Mouse (Mus musculus) megakaryocyte, adult 5-6 weeks (primary cell): Measurements from ENCODE around the gene Fam19a1. TPM values are rescaled to one million over a fixed set of nuclear protein-coding genes. Genes with fewer than 3 reads are reported as not detected.

ENCODE experiments used
- ATAC-seq: 2 replicates; pipeline ENCODE4 v1.8.0; 2016; ENCODE audit warnings: mild to moderate bottlenecking, inconsistent platforms; ENCODE audit not compliant: poor library complexity, severe bottlenecking
- total RNA-seq, 2 experiments: library from RNA; stranded (forward) in 1 of 2; stranded (reverse) in 1 of 2; fragments of 153-499, 151-499 nt in 1 of 2; fragments of 221-1000, 200-1000 nt in 1 of 2; gene quantifications; 2 replicates each; pipeline versions ENCODE4 v1.2.3 to v1.2.4; 2015 to 2017

Gene Fam19a1
- total RNA-seq, 2 experiments from 2014 or later: not detected

DNA sequence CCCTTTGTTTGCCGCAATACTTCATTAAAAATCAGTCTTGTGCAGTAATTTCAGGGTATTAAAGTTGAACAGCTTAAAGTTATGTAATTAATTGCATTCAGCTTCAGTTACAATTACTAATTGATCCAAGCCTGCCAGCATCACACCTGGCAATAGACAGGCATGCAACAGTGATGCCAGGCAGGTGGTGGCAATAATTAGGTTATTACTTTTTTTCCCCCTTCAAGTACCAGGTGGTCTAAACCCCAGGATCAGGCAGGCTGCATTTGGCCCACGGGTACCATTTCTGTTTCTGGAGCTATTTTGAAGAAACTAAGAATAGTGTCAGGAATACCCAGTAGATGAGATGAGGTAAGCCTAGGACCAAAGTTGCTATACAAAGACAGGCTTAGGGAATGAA lies 141.9 kb downstream of the Fam19a1 start:
- no peak for ATAC-seq

DNA sequence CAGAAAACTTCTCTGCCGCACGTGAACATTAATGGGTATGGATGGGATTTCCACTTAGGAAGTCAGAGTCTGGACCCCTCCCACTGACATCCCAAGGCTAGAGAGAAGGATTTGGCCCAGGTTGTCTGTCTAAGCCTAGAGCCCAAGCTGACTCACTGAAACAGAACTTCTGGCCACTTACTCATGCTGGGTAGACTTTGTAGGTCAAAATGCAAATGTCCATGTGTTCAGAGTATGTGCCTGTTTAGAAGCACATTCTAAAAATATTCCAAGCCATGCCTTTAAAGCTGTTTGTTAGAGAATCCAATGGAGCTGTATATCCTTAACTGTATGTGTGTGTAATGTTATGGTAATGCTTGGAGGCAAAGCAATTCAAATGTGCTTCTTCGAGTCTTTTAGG lies 145.7 kb downstream of the Fam19a1 start:
- no peak for ATAC-seq

DNA sequence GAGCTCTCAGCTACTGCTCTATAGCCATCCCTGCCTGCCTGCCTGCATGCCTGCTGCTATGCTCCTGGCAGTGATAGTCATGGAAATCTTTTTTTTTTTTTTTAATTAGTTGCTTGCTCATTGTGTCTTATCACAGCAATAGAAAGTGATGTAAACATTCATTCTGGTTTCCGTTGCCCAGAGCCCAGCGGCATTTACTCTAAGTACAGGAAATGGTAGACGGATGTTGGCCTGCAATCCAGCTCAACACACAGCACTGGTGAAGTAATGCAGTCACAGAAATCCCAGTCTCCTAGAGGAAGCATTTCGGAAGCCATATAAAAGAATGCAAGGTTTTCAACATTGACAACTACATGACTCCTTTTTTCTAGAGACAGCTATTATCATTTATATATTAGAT lies 153.5 kb downstream of the Fam19a1 start:
- ATAC-seq: no peak

DNA sequence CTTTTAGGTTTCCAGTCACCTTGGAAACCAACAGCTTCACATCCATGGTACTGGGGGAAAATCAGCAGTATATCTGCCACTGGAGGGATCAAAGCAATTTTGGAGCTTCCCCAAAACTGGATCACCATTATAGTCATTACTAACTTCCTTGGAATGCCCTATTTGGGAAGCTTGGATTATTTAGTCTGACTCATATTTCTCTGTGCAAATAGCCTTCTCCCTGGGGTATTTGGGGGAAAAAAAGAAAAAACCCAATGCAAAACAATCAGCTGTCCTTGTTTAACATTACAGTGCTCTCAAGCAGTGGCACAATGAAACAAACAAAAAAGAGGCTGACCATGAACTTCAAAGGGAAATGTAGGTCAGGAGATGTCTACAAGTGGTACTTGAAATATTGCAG lies 155.8 kb downstream of the Fam19a1 start:
- ATAC-seq: no peak

DNA sequence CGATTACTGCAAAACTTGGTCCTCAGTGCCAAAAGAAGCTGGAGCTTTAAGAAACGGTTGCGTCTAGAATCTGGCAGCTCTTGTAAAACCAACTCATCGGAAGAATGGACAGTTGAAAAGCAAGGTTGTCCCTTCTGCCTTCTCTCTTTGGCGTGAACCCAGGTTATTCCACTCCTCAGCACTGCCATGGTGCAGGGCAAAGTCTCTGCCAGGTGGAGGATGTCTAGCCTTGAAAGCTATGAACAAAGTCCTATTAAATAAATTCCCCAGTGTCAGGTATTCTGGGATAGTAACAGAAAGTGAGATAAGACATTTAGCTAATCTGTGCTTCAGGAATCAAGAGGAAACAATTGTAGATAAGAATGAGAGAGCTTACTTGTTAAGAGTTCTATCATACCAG lies 157.5 kb downstream of the Fam19a1 start:
- ATAC-seq: no peak

DNA sequence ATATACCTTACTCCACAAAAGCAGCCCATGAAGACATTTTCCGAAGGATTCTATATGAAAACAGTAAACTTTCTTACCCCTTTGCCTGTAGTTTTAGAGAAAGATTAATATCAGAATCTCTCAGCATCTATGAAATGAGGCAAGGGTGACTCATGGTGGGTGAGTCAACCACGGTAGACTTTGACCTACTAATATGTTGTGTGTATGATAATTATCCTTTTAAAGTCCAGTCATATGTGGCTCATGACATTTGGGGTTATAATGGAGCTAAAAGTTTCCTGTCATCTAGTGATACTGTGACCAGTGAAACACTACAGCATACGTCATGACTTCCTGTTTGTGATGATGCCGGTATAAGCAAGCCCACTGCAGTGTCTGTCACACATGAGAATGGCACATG lies 170.8 kb downstream of the Fam19a1 start:
- ATAC-seq: no peak

DNA sequence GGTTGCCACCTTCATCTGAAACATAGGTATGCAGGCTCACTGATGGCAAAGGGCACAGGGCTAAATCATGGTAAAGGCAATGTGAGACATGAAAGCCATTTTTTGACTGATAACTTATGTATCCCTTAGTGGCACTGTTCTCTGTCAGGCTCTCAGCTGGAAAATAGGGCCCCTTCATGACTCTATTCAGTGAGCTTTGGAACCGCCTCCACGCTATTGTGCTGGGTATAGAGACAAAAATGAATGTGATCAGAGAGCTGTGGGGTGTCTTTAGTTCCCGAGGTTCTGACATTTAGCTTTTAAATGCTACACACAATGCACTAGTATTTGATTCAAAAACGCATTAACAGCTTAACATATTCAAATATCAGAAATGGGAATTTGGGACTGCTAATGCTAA lies 171.6 kb downstream of the Fam19a1 start:
- no peak for ATAC-seq

DNA sequence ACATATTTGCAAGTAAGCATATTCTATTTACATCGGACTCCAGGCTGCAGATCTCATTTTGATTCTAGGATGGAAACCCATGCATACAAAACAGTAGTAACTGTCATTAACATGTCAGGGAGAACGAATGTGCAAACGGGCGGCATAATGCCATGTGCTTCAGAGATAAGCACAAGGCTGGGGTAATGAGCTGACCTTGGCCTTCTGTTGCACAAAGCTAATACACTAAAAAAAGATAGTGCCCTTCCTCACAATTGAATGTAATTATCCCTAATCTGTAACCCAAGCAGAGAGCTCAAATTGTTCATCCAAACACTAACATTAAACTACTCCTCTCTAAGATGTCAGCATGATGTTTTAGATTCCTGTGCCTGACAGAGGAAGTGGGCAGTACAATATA lies 173.3 kb downstream of the Fam19a1 start:
- no peak for ATAC-seq

DNA sequence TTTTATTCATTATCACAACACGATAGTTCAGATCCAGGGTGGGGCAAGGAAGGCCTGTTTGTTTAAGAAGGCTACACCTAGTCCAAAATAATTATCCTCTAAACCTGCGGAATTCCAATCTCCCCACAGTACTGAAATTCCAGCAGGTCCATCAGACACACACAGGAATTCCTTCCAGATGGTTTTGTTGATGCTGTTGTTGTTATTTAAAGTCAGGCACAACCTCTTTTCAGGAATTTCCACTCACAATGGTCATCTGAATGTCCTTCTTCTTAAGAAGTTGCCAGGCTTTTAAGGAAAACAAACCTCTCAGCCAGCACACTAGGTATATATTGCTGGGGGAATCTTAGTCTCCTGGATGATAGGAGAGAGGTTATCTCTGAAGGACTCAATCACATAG lies 174.4 kb downstream of the Fam19a1 start:
- ATAC-seq: no peak

DNA sequence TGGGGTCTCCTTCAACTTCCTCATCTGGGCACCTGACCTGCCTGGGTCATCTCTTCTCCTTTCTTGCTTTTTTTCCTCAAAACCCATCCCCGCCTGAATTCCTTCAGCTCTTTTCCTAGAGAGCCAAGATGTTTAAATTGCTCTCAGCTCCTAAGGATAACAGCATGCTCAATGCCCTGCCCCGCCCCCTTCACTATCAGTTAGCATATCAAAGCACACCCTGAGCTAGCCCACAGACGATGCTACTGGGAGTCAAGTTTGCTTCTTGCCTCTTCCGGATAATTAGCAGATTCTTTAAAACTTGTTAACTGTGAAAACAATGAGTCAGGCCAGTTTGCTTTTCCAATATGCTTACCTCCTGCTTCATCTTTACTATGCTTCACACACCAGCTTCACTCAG lies 176.7 kb downstream of the Fam19a1 start:
- ATAC-seq: no peak

DNA sequence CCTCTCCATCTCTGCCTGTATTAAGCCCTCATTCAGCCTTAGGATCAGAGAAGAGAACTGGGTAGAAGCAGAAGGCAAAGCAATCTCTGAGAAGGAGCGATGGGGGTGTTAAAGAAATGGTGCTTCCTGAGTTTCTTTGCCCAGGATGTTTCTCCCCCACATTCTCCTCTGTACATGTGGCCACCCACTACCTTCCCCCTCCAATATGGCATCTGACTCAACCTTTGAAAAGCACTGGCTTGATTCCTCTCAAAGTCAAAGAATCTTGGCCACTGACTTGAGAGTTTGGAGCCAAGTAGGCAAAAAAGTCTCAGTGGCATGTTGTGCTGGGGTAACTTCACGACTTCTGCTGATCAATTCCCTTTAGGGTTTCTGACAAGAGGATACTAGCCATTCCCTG lies 234.5 kb downstream of the Fam19a1 start:
- ATAC-seq: no peak

DNA sequence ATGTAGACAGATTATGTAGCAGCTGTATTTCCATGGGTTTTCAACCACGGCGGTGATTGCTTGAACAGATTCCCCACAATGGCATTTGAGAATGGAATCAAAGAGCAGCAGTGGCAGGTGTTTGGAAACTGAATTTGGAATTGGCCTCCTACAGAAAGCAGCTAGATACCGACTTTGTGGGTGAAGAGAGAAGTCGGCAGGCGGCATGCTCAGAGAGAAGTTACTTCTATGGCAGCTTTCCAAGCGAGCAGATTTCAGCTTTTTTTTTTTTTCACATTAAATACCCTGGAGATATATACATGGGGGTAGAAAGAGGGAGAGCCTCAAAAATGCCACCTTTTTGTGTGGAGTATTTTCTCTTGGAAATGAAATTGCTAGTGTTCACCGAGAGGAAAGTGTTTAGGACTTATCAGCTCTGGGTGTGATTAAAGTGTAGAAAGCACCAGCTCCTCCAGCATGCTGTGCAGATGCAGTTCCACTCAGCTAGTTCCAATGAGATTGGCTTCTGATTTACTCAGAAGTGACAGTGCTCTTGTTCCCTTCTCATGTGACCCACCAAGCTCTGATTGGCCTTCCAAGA lies 236.6 kb downstream of the Fam19a1 start:
- ATAC-seq: no peak

DNA sequence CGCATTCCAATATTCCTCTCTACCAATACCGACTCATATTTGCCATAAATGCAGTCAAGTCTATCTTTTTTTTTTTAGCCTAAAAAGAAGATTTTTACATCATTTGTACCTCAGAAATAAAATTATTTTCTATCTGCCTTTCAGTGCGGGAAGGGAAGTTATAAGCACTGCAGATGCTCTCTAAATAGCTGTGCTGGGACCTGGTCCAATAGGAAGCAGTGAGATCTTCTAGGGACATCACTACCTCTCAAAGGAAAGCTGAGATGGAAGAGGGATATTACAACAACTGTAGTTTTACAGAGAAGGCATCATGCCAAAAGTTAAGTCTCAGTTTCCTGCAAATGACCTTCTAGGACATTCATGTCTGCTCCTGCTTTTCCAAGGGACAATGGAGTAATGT lies 256.6 kb downstream of the Fam19a1 start:
- no peak for ATAC-seq

DNA sequence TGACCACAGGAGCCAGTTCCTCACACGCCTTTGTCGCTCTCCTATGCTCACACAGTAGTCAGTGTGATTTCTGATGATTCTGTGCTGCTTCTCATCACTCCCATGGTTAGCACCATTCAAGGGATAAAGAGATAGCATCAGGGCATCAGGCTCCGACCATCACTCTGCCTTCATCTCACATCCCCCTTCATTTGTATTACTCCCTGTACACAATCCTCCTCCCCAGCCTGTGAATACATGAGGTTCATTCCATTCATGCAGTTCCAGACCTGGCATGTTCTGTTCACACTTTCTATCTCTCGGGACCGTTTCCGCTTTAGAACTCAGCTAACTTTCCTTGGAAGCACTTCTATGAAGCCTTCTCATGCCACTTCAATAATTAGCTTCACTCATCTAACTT lies 259.9 kb downstream of the Fam19a1 start:
- ATAC-seq: no peak

DNA sequence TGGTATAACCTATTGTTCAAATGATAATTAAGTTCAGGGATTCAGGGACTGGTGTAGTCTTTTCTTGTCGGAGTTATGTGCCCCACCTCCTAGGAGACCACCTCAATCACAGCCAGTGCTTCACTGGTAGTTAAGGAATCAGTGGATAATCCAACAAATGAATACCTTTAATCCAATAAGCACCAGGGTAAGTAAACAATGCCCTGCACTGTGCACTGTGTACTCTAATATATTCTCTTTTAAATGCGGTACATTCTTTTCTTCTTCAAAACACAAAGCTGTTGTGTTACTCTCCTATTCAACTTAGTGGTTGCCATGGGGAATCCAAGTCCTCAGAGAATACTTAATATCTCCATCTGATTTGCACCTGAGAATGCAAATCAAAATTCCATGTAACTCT lies 260.3 kb downstream of the Fam19a1 start:
- no peak for ATAC-seq

DNA sequence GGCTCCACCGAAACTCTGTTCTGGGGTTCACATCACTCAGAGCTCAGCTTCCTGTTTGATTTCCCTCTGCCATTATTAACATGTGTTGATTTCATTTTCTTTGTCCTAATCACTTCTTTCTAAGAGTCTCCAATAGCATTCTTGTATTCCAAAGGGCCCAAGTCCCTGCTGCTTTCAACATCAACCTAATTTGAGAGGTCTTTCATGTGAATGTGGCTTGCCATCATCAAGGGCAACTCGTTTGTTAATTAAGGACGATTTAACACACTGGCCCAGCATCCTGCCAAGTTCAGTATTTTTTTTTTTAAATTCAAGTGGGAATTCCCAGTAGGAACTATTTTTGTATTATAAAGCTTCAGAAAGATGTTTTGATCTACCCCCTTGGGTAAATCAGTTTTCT lies 263.8 kb downstream of the Fam19a1 start:
- ATAC-seq: no peak

DNA sequence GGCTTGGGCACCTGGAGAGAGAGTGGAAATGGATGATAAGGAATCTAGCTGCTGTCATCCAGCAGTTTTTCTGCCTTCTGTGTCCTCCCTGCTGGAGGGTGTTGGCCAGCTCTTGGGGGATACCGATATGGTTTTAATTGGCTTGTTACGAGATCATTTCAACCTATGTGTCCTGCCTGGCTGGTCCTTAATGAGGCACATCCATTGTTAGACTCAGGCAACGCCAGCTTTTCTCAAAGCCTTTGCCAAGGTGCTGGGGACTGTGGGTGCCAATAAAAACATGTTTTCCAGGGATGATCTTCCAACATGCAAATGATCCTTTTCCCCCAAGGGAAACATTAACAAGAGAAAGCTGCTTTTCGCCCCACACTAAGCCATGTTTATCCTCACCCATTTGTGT lies 266.3 kb downstream of the Fam19a1 start:
- ATAC-seq: no peak

DNA sequence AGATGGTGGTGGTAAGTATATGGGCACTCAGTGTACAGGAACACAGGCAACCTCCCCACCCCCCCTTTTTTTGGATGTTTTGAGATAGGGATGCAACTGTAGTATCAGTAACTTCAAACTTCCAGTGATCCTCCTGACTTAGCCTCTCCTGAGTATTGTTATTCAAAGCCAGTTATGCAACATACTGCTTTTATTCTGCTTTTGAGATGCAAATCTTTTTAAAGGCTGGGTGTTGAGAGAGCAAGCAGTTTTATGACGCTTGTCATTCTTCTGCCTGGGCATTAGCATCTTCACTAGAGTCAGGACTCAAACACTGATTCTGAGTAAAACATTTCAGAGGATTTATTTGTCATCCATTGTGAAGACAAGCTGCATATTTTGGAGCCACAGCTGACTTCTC lies 271.5 kb downstream of the Fam19a1 start:
- no peak for ATAC-seq

DNA sequence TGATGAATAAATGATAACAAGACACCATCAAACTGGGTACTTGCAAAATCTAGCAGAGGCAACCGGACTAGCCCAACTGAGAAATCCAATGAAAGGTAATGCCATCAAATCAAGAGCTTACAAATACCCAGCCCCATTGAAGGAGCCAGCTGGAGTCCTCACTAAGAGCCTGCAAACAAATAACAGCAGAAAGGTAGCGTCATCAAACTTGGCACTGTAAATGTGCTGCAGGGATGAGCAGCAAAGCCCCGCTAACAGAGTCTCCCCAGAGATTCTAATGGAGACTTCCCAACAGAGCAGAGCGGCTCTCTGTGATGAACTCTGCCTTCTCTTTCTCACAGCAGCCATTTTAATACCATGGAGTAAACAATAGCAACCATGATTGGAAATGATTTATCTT lies 305.9 kb downstream of the Fam19a1 start:
- ATAC-seq: no peak

DNA sequence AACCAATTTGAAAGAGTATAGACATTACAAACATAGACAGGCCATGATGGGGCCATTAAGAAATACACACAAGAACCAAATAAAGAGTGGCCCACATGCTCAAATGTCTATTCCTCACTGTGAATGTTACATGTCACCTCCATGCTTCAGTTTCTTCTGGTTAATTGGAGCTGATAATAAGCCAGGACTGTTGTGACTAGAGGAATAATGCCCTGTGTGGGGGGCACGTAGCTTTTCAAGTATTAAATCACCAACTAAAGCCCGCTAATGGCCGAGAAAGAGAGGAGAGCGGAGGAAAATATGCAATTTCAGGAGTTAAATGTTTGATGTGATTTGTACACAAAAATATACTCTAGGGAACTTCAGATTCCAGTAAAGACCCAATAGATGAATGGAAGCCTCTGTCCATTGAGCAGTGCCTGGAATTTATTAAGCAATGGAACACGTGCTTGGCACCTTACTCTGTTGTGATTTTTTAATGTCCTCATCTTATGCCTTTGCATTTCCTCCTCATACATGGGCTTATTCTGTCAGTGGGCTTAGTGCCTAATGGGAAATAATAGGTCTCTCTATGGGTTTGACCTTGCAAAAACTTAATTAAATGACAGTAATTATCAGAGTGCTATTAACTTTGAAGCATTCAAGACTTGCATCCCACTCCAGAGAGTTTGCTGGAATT lies 306.9 kb downstream of the Fam19a1 start:
- no peak for ATAC-seq

DNA sequence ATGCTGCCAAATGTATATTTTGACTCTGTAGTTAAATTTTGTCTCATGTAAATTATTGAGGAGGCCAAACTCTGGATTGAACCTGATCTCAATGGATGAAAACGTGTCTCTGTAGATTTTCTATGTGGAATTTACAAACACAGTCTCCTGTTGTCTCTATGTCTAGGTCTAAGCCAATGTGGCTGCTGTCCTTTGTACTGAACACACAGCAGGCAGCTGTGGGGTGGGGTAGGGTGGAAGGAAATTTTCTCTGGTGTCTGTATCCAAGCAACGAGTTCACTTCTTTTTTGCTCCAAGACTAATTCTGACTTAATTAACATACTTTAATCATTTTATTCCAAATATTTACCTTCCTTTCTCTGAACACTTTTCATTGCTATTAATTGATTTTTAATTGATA lies 307.6 kb downstream of the Fam19a1 start:
- no peak for ATAC-seq

DNA sequence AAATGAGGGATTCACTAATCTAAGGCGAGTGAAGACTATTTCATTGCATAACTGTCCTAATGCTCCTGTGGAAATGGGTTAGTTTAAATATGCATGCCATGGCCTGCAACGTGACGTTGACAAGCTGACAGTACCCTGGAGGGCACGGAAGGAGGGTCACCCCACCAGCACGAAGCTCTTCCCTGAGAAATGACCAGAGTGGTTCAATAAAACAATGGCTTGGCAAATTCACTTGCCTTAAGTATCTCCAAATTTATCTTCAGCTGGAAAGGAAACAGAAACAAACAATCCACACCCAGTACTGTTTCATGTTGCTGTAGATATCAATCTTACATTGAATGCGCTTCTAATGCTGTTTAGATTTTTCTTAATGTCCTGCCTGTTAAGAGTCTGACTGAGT lies 316.4 kb downstream of the Fam19a1 start:
- ATAC-seq: no peak

DNA sequence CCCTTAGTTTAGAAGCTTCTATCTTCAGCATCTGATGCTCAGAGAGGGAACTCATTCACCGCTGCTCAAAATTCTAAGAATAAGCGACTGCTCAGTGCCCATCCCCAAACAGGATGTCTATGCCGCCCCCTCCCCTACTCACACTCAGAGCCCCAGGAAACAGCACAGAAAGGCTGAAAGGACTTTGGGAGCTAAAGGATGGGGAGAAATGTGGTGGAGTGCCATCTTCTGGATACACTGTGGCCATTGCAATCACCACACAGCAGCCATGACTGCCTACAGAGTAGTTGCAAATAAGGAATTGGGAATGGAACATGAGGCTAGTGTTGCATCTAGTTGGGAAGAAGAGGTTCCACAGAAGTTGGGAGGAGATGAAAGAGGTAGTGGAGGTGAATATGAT lies 319.4 kb downstream of the Fam19a1 start:
- no peak for ATAC-seq
